Mouse (Mus musculus): ENCODE data around the gene Pthlh. TPM values are rescaled to one million over a fixed set of nuclear protein-coding genes. Genes with fewer than 3 reads are reported as not detected.
A peak's percentile ranks its signal among the peaks of the same experiment; 100 is the strongest.
"Not testable (repeated sequence)": the region's sequence is repeated elsewhere in the genome, so short reads cannot be mapped to it uniquely, and the experiment has no call there.

Gene Pthlh
- polyA plus RNA-seq (2014; fragmentation: Nextera tagmentation; extraction: Ambion mirVana), result 1.1 and 1.7 TPM in 2 replicates

GRCm38 (mm10) chr6:147263587-147264565 is at the start of gene Pthlh:
Gene Pthlh, minus strand, starts transcription at chr6:147264183.
- peaks cover 5 to 17% of the 10 kb centered on the region in 2 experiments; a peak in 2 of 4 replicates for H3K4me1 ChIP-seq (ENCODE audit: control insufficient read depth in 2 of 2, insufficient read depth in 2 of 2, low read length in 2 of 2)
- H3K9ac ChIP-seq (ENCODE audit: low read length), result peak within 1 kb of the TSS; percentile 62
- H3K9me3 ChIP-seq (ENCODE audit: control insufficient read depth, low read length), result no peaks in the 10 kb centered on the region
- H3K27me3 ChIP-seq (ENCODE audit: control insufficient read depth, insufficient read depth, low read length), result peaks cover 74% of the 10 kb centered on the region
- peak within 1 kb of the TSS; percentile 50 to 52 for H3K4me3 ChIP-seq (ENCODE audit: control insufficient read depth in 1 of 2, insufficient read depth in 1 of 2, low read depth in 1 of 2, low read length in 2 of 2)
- H3K36me3 ChIP-seq (ENCODE audit: control insufficient read depth, insufficient read depth, low read length), result no peaks in the 10 kb centered on the region
- WGBS, result under 1% methylated on average over 55 of the region's 68 CpGs
- peak; percentile 72 for ATAC-seq (ENCODE audit: insufficient number of reproducible peaks, insufficient read depth, low FRiP score, low read depth)
- H3K27ac ChIP-seq (replicated peaks in 1 of 2; ENCODE audit: control insufficient read depth in 1 of 2, insufficient read depth in 1 of 2, low read depth in 2 of 2, low read length in 2 of 2), result no peak within 1 kb of the TSS
- H3K4me2 ChIP-seq (ENCODE audit: low read length), result peak within 1 kb of the TSS; percentile 95

- no peak overlapping the region for H3K9ac ChIP-seq (ENCODE audit: low read length)
- H3K4me1 ChIP-seq (ENCODE audit: control insufficient read depth in 2 of 2, insufficient read depth in 2 of 2, low read length in 2 of 2), result peaks cover 0 to 4% of the 10 kb centered on the region in 2 experiments; a peak in 1 of 4 replicates
- no peak overlapping the region for H3K4me2 ChIP-seq (ENCODE audit: low read length)
- no peaks in the 10 kb centered on the region for H3K27me3 ChIP-seq (ENCODE audit: control insufficient read depth, insufficient read depth, low read length)
- no peak for ATAC-seq (ENCODE audit: insufficient number of reproducible peaks, insufficient read depth, low FRiP score, low read depth)
- no peak overlapping the region for H3K4me3 ChIP-seq (ENCODE audit: control insufficient read depth in 1 of 2, insufficient read depth in 1 of 2, low read depth in 1 of 2, low read length in 2 of 2)
- H3K9me3 ChIP-seq (ENCODE audit: control insufficient read depth, low read length), result no peaks in the 10 kb centered on the region
- H3K27ac ChIP-seq (replicated peaks in 1 of 2; ENCODE audit: control insufficient read depth in 1 of 2, insufficient read depth in 1 of 2, low read depth in 2 of 2, low read length in 2 of 2), result no peak overlapping the region
- no peaks in the 10 kb centered on the region for H3K36me3 ChIP-seq (ENCODE audit: control insufficient read depth, insufficient read depth, low read length)
These were observed 49.3 kb upstream of the Pthlh start for GRCm38 (mm10) chr6:147313331-147313730.

- no peaks in the 10 kb centered on the region for H3K27me3 ChIP-seq (ENCODE audit: control insufficient read depth, insufficient read depth, low read length)
- ATAC-seq (ENCODE audit: insufficient number of reproducible peaks, insufficient read depth, low FRiP score, low read depth), result no peak
- H3K36me3 ChIP-seq (ENCODE audit: control insufficient read depth, insufficient read depth, low read length), result no peaks in the 10 kb centered on the region
- H3K4me1 ChIP-seq (ENCODE audit: control insufficient read depth in 2 of 2, insufficient read depth in 2 of 2, low read length in 2 of 2), result peaks cover 0 to 4% of the 10 kb centered on the region in 2 experiments; a peak in 1 of 4 replicates
- H3K4me2 ChIP-seq (ENCODE audit: low read length), result no peak overlapping the region
- WGBS, result 76% methylated on average over 7 of the region's 7 CpGs
- H3K4me3 ChIP-seq (ENCODE audit: control insufficient read depth in 1 of 2, insufficient read depth in 1 of 2, low read depth in 1 of 2, low read length in 2 of 2), result no peak overlapping the region
- H3K27ac ChIP-seq (replicated peaks in 1 of 2; ENCODE audit: control insufficient read depth in 1 of 2, insufficient read depth in 1 of 2, low read depth in 2 of 2, low read length in 2 of 2), result no peak overlapping the region
- H3K9me3 ChIP-seq (ENCODE audit: control insufficient read depth, low read length), result no peaks in the 10 kb centered on the region
- H3K9ac ChIP-seq (ENCODE audit: low read length), result no peak overlapping the region
These were observed 46.5 kb upstream of the Pthlh start for GRCm38 (mm10) chr6:147310435-147310978.

GRCm38 (mm10) chr6:147310035-147310434 is 46.1 kb upstream of the Pthlh start:
- H3K4me3 ChIP-seq (ENCODE audit: control insufficient read depth in 1 of 2, insufficient read depth in 1 of 2, low read depth in 1 of 2, low read length in 2 of 2), result no peak overlapping the region
- no peak overlapping the region for H3K9ac ChIP-seq (ENCODE audit: low read length)
- no peak for ATAC-seq (ENCODE audit: insufficient number of reproducible peaks, insufficient read depth, low FRiP score, low read depth)
- H3K4me1 ChIP-seq (ENCODE audit: control insufficient read depth in 2 of 2, insufficient read depth in 2 of 2, low read length in 2 of 2), result peaks cover 0 to 4% of the 10 kb centered on the region in 2 experiments; a peak in 1 of 4 replicates
- 86% methylated on average over 4 of the region's 4 CpGs for WGBS
- H3K9me3 ChIP-seq (ENCODE audit: control insufficient read depth, low read length), result no peaks in the 10 kb centered on the region
- H3K27ac ChIP-seq (replicated peaks in 1 of 2; ENCODE audit: control insufficient read depth in 1 of 2, insufficient read depth in 1 of 2, low read depth in 2 of 2, low read length in 2 of 2), result no peak overlapping the region
- H3K4me2 ChIP-seq (ENCODE audit: low read length), result no peak overlapping the region
- no peaks in the 10 kb centered on the region for H3K36me3 ChIP-seq (ENCODE audit: control insufficient read depth, insufficient read depth, low read length)
- no peaks in the 10 kb centered on the region for H3K27me3 ChIP-seq (ENCODE audit: control insufficient read depth, insufficient read depth, low read length)

GRCm38 (mm10) chr6:147304236-147304635 is 40.3 kb upstream of the Pthlh start:
- ATAC-seq (ENCODE audit: insufficient number of reproducible peaks, insufficient read depth, low FRiP score, low read depth); H3K27me3 ChIP-seq (ENCODE audit: control insufficient read depth, insufficient read depth, low read length); H3K4me1 ChIP-seq (ENCODE audit: control insufficient read depth in 2 of 2, insufficient read depth in 2 of 2, low read length in 2 of 2); H3K27ac ChIP-seq (replicated peaks in 1 of 2; ENCODE audit: control insufficient read depth in 1 of 2, insufficient read depth in 1 of 2, low read depth in 2 of 2, low read length in 2 of 2); H3K4me2 ChIP-seq (ENCODE audit: low read length); H3K4me3 ChIP-seq (ENCODE audit: control insufficient read depth in 1 of 2, insufficient read depth in 1 of 2, low read depth in 1 of 2, low read length in 2 of 2); H3K9me3 ChIP-seq (ENCODE audit: control insufficient read depth, low read length); H3K9ac ChIP-seq (ENCODE audit: low read length); H3K36me3 ChIP-seq (ENCODE audit: control insufficient read depth, insufficient read depth, low read length): not testable (repeated sequence)
- 70% methylated on average over 4 of the region's 9 CpGs for WGBS

- H3K4me2 ChIP-seq (ENCODE audit: low read length), result no peak overlapping the region
- H3K4me1 ChIP-seq (ENCODE audit: control insufficient read depth in 2 of 2, insufficient read depth in 2 of 2, low read length in 2 of 2), result no peaks in the 10 kb centered on the region
- no peaks in the 10 kb centered on the region for H3K36me3 ChIP-seq (ENCODE audit: control insufficient read depth, insufficient read depth, low read length)
- H3K4me3 ChIP-seq (ENCODE audit: control insufficient read depth in 1 of 2, insufficient read depth in 1 of 2, low read depth in 1 of 2, low read length in 2 of 2), result no peak overlapping the region
- WGBS, result 79% methylated on average over 5 of the region's 5 CpGs
- no peaks in the 10 kb centered on the region for H3K9me3 ChIP-seq (ENCODE audit: control insufficient read depth, low read length)
- H3K9ac ChIP-seq (ENCODE audit: low read length), result no peak overlapping the region
- H3K27me3 ChIP-seq (ENCODE audit: control insufficient read depth, insufficient read depth, low read length), result no peaks in the 10 kb centered on the region
- H3K27ac ChIP-seq (replicated peaks in 1 of 2; ENCODE audit: control insufficient read depth in 1 of 2, insufficient read depth in 1 of 2, low read depth in 2 of 2, low read length in 2 of 2), result no peak overlapping the region
- ATAC-seq (ENCODE audit: insufficient number of reproducible peaks, insufficient read depth, low FRiP score, low read depth), result no peak
These were observed 35.6 kb upstream of the Pthlh start for GRCm38 (mm10) chr6:147299607-147300006.

GRCm38 (mm10) chr6:147279309-147279708 is 15.3 kb upstream of the Pthlh start:
- Histone ChIP-seq H3K4me3 (ENCODE audit: control insufficient read depth in 1 of 2, insufficient read depth in 1 of 2, low read depth in 1 of 2, low read length in 2 of 2) (no peak overlapping the region), H3K9me3 (ENCODE audit: control insufficient read depth, low read length) (no peaks in the 10 kb centered on the region), H3K27ac (replicated peaks in 1 of 2; ENCODE audit: control insufficient read depth in 1 of 2, insufficient read depth in 1 of 2, low read depth in 2 of 2, low read length in 2 of 2) (no peak overlapping the region), H3K9ac (ENCODE audit: low read length) (no peak overlapping the region), H3K36me3 (ENCODE audit: control insufficient read depth, insufficient read depth, low read length) (no peaks in the 10 kb centered on the region), H3K4me1 (ENCODE audit: control insufficient read depth in 2 of 2, insufficient read depth in 2 of 2, low read length in 2 of 2) (peaks cover under 1 to 5% of the 10 kb centered on the region in 2 experiments; a peak in 3 of 4 replicates), H3K27me3 (ENCODE audit: control insufficient read depth, insufficient read depth, low read length) (no peaks in the 10 kb centered on the region), H3K4me2 (ENCODE audit: low read length) (no peak overlapping the region)
- WGBS, result 73% methylated on average over 5 of the region's 5 CpGs
- no peak for ATAC-seq (ENCODE audit: insufficient number of reproducible peaks, insufficient read depth, low FRiP score, low read depth)
